Mouse (Mus musculus): ENCODE results near the gene Poldip2. TPM values are rescaled to one million over a fixed set of nuclear protein-coding genes. Genes with fewer than 3 reads are reported as not detected.

The Poldip2 gene
- total RNA-seq (2021), result 100 to 1,000 TPM; 188 to 199 TPM
- long read RNA-seq, experiment 1, transcript Poldip2-201 (11 exons, 2,054 nt), result major isoform, 361 of 411 reads
- long read RNA-seq, experiment 1, partial matches to known transcripts, result 15 of 411 reads
- long read RNA-seq, experiment 1, other reads (novel, unspliced or antisense), result 34 of 411 reads
- long read RNA-seq, experiment 2, transcript Poldip2-201 (11 exons, 2,054 nt), result major isoform, 240 of 284 reads
- long read RNA-seq, experiment 2, partial matches to known transcripts, result 30 of 284 reads
- long read RNA-seq, experiment 2, other reads (novel, unspliced or antisense), result 13 of 284 reads

DNA sequence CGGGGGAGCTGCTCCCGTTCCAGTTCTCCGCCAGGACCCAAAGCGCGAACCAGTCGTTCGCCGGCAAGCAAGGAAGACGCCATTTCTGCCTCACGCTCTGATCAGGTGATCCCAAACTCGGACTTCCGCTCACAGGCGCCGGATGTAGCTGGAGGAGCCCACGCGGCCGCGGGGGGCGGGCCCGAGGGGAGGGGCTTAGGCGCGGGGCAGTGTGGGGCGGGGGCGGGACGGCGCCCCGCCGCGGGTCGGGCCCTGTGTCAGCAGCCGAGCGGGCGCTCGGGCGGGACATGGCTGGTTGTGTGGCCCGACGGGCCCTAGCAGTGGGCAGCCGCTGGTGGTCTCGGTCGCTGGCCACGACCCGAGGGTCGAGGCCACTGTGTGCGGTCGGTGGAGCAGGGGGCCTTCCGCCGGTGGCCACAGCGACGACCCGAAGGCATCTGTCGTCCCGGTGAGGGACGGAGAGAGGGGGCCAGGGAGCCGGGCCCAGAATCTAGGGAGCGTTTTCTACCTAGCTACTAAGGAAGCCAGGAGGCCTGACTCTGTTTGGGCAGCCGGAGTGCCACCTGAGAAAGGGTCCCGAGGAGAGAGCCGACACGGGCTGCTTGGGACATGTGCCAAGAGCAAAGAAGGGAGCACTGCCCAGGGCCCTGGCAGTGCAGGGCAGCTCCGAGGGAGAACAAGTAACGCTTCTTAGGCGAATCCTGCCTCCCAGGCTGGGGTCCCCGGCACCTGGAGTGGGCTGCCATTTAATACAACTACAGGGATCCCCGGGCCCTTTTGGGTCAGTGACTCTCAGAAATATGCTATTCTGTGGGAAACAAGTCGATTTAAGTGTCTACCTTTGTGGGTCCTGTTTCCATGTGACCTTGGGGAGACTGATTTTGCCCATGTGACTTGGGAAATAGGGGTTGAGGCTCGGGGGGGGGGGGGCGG is at the start of gene Poldip2, which contains the start of gene Tmem199:
Gene Poldip2 (plus strand): TSS at position 169 of the 933 bp plus-strand sequence.
Gene Tmem199 (minus strand): TSS at position 148 of the 933 bp plus-strand sequence.
- peak; percentile 94 for DNase-seq

DNA sequence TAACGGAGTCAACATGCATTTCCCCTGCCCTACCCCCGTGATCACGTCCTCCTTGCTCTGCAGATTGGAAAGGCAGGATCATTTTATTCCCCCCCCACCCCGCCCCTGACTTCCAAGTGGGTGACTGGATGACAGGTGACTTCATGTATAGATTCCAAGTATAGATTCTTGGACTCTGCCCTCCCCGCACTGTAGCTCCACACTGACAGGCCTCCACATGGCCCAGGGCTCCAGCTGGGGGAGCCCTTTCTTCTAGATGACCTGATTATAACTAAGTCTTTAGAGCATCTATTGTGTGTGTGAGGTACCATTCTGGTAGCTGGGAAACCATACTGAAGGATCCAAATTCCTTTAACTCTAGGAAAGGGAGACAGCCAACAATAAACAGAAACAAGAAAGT is 49.3 kb upstream of the Poldip2 start:
- no peak for DNase-seq

DNA sequence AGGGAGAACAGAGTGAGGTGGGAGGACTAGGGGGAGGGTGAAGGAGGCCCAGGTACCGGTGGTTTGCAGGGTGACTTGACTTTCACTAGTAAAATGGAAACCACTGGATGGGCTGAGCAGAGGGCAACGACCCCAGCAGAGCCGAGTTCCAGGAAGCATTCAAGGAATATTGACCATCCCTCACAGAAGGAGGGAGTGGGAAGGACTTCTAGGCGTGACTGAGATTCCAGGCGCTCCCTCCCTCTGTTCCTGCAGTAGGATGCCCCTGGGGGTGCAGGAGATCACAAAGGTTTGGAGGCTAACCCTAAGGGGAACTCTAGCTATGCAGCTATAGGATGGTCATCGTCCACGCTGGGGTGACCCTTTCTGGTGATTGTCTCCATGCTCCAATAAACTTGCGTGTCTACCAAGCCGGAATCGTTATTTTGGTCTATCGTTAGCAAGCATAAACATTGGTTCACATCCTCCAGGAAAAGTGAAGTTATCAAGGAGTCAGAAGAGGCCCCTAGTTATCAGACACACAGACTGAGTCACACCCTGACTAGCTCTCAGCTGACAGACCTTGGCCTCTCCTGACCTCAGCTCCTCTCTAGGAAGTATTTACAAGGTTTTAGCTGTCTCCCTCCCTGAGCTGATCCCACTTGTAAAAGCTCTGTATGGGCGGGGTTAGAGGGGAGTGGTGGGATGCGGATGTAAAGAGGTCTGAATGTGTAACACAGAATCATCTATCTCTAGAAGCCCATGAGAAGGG is 48.5 kb upstream of the Poldip2 start:
- peak; percentile 28 for DNase-seq

DNA sequence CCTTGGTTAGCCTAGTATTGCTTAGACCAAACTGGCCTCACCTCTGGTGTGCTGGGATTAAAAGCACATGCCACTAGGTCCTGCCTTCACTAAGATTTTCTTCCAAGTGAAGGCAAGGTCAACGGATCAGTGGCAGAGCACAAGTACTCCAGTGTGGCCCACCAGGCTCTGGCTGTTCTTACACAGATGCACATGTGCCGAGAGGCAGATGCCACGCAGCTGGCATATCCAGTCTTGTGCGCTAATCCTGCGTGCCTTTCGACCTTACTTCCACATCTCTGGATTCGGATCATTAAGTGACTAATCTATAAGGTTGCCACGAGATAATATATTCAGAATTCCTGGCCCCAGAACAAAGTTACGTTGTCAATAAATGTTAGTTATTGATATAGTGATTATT is 46.9 kb upstream of the Poldip2 start:
- DNase-seq, result no peak

DNA sequence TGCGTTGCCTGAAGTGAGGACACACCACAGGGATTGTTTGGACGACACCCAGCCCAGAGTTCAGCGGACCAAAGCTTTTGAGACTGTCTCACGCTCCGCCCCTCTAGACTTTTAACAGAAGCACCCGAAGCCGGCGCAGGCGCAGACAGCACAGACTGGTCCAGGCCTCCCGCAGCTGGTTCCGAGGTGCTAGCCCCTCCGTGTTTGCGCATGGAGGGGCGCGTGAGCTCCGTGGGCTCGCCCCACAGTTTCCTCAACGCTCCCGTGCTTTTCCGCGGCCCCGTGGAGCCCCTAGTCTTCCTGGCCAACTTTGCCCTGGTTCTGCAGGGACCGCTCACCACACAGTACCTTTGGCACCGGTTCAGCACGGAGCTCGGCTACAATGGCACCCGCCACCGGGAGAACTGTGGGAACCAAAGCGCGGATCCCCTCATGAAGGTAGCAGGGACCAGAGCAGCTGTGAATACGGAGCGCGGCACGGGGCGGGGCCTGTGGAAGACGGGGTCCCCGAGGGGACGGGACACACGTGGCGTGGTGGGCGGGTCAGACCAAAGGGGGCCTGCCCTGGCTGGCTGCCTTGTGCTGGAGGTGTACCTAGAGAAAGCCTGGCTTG is 46.3 kb upstream of the Poldip2 start, which contains the start of gene Slc46a1:
Gene Slc46a1 (plus strand): TSS at position 130 of the 613 bp plus-strand sequence.
- peak; percentile 94 for DNase-seq

DNA sequence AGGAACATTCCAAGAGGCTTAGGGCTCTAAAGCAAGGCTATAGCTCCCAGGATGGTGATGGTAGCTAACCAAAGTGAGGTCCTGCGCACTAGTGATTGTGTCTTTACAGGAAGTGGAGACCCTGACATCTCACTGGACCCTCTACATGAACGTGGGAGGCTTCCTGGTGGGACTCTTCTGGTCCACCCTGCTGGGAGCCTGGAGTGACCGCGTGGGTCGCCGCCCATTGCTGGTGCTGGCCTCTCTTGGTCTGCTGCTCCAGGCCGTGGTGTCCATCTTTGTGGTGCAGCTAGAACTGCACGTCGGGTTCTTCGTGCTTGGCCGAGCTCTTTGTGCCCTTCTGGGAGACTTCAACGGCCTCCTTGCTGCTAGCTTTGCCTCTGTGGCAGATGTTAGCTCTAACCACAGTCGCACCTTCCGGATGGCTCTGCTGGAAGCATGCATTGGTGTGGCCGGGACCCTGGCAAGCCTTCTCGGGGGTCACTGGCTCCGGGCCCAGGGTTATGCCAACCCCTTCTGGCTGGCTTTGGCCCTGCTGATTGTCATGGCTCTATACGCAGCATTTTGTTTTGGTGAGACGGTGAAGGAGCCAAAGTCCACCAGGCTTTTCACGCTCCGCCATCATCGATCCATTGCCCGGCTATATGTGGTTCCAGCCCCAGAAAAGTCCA is 45.6 kb upstream of the Poldip2 start:
- peak; percentile 18 for DNase-seq

DNA sequence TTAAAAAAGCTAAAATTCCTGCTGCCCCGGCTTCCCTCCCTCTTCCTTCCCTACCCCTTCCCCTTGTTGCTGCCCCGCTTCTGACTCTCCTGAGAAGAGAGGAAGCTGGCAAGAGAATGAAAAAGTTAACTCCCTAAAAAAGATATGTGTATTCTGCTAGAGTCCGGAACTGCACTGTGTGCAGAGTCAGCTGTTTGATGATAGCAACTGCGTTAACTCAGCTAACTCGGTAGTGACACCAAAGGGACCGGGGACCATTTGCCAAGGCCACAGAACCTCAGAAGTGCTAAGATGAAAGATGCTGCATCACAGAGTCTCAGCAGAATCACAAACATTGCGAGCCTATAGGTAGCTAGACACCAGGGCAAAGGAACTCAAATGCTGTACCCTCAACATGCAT is 44.5 kb upstream of the Poldip2 start:
- DNase-seq, result no peak

DNA sequence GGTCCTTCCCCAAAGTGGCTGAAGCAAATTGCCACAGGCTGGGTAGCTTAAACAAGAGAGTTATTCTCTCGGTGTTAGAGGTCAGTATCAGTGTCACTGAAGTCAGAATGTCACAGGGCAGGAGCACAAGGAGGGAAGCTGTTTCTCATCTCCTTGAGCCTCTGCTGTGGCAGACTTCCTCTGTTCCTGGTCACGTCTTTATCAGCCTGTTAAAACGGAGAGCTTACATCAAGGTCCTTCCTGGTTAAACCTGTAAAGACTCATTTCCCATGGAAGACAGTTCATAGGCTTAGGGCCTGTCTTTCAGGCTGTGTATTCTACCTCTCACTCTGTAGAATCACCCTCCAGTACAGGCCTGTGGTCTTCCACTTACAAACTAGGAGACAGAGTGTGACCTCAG is 44.1 kb upstream of the Poldip2 start:
- no peak for DNase-seq

DNA sequence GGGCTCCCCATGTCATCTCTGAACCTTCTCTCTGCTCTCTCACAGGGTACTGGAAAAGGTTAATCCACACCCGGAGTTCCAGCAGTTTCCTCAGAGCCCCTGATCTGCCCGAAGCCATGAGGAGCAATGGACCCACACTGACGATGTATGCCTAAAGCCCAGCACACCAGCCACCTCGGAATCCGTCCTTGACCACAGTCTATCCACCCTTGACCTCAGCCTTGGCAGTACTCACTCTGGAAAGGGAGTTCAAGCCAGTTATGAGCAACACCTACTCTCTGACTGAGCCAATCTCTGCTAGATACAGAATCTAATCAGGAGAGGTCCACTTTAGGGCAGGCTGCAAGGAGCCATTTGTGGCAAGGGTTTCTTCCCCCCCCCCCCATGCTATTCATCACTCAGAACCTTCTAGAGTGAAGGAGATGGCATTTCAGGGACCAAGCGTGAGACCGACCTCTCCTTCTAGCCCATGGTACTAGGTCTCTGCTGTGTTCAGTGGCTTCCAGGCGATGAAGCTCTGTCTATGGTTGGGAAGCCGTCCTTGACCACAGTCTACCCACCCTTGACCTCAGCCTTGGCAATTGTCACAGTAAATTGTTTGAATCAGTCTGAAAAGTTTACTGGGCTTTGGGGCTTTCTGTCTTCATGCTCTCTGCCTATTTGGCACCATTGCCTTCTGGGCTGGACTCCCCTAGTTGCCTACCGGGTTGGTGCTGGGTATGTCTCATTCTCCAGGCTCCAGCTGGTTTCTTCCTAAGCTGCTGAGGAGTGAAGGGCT is 40.5 kb upstream of the Poldip2 start:
- DNase-seq, result peak; percentile 32

DNA sequence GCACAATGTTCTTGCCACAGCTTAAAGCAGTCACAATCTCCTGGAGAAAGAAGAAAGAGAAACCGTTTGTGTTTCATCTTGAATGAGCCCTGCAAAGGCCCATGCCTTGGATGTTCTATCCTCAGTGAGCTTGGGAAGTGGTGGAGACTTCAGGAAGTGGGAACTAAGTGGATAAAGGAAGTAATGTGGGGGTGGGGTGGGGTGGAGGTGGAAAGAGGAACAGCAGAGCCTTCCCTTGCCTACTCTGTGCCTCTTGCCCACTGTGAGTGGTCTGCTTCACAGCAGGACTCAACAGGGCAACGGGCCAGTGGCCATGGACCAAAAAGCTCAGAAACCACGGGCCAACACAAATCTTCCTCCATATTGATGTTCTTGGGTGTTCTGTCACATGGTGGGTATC is 36.7 kb upstream of the Poldip2 start:
- DNase-seq, result no peak

DNA sequence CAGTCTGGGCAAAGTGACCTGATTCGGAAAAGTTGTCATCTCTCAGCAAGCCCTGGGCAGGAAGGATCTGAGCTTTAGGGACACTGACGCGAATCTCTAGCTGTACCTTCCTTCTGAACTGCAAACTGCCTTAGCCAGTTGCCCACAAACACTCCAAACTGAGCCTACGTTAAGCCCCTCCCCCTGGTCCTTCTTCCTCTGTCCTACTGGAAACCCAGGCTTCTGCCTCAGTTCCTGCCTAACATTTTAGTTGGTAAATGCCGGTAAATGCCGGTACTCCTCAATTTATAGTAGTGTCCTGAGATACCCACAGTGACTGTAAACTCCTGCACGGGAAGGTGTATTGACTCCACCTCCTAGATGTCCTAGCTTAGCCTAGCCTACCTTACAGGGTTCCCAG is 28.4 kb upstream of the Poldip2 start:
- DNase-seq, result no peak

DNA sequence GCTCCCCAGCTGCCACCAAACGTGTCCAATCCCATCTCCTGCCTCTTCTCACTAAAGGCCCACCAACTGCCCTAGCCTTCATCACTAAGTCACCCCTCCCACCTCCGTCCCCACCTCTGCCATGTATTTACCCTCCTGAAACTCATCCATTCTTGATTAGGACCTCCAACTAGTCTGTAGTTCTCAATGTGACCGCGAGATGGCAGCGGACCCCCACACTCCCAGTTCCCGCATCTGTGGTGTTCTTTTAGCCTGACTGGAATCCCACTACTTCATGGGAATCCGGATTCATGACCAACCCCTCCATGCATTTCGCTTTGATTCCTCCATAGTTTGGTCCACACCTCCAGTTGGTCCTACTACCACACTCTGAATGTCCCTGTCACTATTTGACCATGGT is 23.8 kb upstream of the Poldip2 start:
- DNase-seq, result peak; percentile 81

DNA sequence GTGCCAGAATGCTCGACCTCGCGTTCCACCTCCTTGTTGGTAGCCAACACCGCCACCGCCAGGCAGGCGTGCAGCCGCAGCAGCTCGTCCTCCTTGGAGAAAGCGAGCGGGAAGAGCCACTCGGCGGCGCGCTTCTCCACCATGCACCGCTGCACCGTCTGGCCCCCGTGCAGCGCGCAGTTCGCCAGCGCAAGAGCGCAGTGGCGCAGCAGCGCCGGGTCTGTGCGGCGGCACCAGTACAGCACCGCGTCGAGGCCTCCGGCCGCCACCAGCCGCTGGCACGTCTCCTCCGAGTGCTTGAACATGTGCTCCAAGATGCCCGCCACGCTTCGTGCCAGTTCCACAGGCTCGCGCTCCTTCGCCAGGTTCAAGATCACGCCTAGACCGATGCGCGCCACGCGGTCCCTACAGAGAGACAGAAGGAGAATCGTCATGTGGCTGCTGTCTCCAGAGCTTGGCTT is 21.2 kb upstream of the Poldip2 start:
- peak; percentile 51 for DNase-seq

DNA sequence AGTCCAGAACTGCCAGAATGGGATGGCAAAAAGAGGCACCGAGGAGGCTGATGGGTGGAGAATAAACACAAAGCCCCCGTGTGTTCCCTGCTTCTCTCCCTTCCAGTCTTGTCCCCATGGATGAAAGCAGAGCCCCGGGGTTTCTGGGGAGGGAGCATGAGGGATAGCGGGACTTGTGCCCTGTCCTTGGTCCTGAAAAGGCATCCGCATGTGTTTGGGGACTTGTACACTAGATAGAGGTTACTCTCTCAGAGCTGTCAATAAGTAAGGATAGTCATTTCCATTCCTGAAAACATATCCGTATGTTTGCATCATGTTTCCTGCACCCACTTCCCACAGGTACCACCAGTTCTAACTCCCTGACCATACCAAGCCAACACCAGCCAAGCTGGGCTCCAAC is 16.1 kb upstream of the Poldip2 start:
- peak; percentile 66 for DNase-seq

DNA sequence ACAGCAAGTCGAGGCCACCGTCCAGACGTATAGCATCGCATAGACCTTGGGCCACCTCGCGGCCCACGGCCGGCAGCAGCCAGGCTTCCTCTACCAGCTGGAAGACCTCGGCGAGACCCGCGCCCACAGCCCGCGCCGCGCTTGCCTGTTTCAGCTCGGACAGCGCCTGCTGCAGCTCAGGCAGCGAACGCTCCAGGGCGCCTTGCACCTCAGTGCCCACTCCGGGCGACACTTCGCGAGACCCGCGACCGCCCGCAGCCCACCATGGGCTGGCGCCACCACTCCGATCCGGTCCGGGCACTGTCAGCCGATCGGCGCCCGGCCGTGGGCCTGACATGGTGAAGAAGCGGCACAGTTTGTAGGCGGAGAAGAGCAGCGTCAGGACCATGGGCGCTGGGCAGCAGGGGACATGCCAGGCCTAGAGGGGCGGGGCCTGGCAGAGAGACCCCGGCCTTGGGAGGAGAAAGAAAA is 14.9 kb upstream of the Poldip2 start:
- DNase-seq, result peak; percentile 58

DNA sequence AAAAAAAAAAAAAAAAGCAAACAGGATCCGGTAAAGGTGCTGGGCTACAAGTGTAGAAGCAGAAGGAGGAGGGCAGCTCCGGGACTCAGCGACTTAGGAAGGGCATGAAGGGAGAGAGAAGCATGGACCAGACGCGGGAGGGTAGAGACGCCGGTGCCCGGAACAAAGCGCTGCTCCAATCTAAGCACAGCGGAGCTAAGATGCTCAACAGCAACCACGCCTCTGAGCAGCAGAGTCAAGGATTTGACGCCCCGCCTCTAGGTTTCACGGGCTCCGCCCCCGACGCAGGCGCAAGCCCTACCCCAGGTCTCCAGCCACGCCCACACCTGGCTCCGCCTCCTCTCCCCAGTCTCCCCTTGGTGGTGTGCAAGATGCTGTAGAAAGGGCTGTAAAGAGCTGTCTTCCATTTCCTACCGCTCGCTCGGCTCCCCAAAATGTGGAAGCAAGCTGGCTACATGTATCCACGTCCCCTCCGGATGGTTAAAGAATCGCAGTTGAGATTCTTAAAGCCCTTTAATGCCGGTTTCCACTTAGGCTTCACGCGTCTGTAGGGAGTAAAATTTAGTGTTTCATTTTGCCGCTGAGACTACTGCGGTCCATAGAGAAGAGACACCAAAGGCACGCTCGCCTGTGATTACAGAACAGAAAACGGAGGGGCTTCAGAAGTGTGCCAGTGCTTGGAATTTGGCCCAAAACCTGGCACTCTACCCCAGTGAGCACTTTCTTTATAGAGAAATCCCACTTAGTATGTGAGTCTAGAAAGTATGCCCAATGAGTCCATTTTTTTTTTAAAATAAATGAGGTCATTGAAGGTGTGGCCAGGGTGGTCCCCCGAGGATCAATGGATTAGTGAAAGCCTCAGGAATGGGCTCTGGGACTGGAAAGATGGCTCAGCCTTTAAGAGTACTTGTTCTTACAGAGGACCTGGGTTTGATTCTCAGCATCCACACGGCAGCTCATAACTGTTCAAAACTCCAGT is 14.2 kb upstream of the Poldip2 start, which contains the start of gene Sarm1:
Gene Sarm1 (minus strand): TSS at position 211 of the 979 bp plus-strand sequence.
- peak; percentile 95 for DNase-seq

DNA sequence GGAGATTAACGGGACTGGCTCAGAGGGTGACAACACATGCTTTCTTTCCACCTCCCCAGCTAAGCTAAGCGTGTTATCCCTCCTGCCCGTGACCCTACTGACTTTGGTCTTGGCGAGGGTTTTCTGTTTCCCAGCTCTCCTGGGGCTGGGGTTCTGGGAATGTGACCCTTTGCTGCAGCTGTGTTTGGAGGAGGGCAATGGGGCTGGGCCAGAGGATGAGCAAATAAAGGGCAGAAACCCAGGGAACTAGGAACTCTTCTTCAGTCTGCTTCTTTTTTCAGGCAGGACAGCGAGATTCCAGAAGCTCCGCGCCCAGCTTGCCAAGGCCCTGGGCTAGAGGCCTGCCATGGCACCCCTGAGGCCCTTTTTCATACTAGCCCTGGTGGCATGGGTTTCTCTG is 13.0 kb upstream of the Poldip2 start, which contains the start of gene Vtn:
Gene Vtn (plus strand): TSS at position 88 of the 400 bp plus-strand sequence.
- no peak for DNase-seq

DNA sequence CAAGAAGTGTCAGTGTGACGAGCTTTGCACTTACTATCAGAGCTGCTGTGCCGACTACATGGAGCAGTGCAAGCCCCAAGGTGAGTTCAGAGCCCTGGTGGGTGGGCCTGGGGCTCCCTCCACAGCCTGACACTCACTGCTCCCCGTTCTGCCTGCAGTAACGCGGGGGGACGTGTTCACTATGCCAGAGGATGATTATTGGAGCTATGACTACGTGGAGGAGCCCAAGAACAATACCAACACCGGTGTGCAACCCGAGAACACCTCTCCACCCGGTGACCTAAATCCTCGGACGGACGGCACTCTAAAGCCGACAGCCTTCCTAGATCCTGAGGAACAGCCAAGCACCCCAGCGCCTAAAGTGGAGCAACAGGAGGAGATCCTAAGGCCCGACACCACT is 12.4 kb upstream of the Poldip2 start:
- no peak for DNase-seq

All from adrenal gland, postnatal 10 days (tissue).